Mouse (Mus musculus) limb, embryonic 10.5 days (tissue): ENCODE data around the gene Tmem51. TPM values are rescaled to one million over a fixed set of nuclear protein-coding genes. Genes with fewer than 3 reads are reported as not detected.

Source experiments
- DNase-seq: peaks from one replicate; pipeline ENCODE4 v3.0.0-alpha.2; 2017; ENCODE audit warnings: low spot score
- H3K27ac ChIP-seq: fragments of 300-500 bp; sonication (generic); 2 replicates; pipeline ENCODE4 v1.5.1; 2016; ENCODE audit warnings: mild to moderate bottlenecking
- H3K27me3 ChIP-seq: fragments of 300-500 bp; sonication (generic); 2 replicates; pipeline ENCODE4 v1.6.1; 2016; ENCODE audit warnings: low read depth, mild to moderate bottlenecking; ENCODE audit not compliant: poor library complexity, severe bottlenecking
- H3K36me3 ChIP-seq: fragments of 300-500 bp; sonication (generic); 2 replicates; pipeline ENCODE4 v1.6.1; 2016; ENCODE audit warnings: mild to moderate bottlenecking, moderate library complexity
- H3K4me1 ChIP-seq: fragments of 300-500 bp; sonication (generic); 2 replicates; pipeline ENCODE4 v1.6.1; 2016
- H3K4me3 ChIP-seq: fragments of 300-500 bp; sonication (generic); 2 replicates; pipeline ENCODE4 v1.5.1; 2016; ENCODE audit warnings: mild to moderate bottlenecking, moderate library complexity
- H3K9me3 ChIP-seq: fragments of 300-500 bp; sonication (generic); replicated peaks from 2 replicates; pipeline ENCODE4 v1.6.1; 2016; ENCODE audit warnings: mild to moderate bottlenecking
- WGBS: fragments of 180-500 bp; shearing (Covaris S2); methylation state at CpG from one replicate; pipeline ENCODE4 v1.1.7; 2016; 5-methylcytosine and 5-hydroxymethylcytosine counted together
- polyA plus RNA-seq: library from polyadenylated mRNA; unstranded; fragments of >200 nt; fragmentation: Nextera tagmentation; extraction: Ambion mirVana; gene quantifications from 2 replicates; pipeline ENCODE4 v1.2.1, GENCODE M21; 2016

Gene Tmem51
- polyA plus RNA-seq, 1 experiment from 2014 or later: 10.8 TPM

DNA sequence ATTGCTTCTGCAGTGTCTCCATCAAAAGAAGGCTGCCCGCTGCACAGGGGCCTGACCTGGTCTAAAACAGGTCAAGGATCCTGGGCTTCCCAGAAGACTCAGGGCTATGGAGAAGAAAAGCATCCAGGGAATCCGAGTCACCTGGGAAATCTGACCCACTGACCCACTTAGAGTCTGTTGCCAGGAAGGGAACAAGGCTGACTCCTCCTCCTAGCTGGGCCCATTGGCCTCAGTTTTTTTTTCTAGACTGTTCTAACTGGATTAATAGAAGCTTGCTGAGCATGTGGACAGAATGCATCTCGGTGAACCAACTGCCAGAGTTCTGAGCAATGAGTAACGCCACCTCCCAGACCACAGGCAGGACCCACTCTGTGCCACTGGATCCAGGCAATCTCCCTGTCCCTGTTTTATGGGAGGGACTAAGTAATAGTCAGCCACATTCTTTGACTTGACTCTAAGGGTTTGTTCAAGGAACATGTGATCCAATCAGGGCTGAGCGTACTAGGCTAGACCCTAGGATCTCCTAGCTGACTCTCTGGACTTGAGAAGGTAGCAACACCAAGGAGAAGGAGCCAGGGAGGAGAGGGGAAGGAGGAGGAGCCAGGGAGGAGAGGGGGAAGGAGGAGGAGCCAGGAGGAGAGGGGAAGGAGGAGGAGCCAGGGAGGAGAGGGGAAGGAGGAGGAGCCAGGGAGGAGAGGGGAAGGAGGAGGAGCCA, 90.6 kb downstream of the Tmem51 start:
- Histone ChIP-seq H3K27ac (no peak overlapping the region), H3K36me3 (no peaks in the 10 kb centered on the region), H3K9me3 (no peaks in the 10 kb centered on the region), H3K4me3 (no peak overlapping the region), H3K27me3 (no peaks in the 10 kb centered on the region), H3K4me1 (peaks cover 9% of the 10 kb centered on the region)
- 77% methylated on average over 5 of the region's 5 CpGs for WGBS
- no peak for DNase-seq

DNA sequence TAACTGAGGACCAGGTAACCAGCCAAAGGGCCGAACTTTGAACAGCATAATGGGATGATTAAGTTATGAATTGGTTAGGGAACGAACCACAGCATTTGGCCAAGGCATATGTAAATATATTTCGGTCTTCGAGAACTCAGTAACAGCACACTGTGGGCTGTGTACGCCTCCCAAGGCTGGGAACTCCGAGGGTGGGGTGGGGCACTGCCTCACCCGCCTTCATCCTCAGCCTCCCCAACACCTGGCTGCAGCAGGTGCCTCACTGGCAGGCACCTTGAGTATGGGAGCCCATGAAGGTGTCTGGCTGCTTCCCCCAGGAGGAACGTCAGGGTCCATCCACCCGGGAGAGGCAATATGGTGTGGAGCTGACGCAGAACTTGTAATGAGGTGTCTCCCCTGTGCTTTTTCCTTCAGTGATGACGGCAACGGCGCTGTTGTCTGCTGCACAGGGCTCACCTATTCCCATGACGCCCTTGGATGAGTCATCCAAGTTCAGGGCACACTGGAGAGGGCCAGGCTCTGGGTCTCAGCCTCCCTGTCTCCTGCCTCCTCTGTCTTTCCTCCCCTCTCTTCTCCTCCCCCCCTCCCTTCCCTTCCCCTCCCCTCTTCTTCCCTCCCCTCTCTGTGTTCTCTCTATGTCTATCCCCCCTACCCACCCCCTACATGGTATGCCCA, 91.4 kb downstream of the Tmem51 start:
- no peak overlapping the region for H3K4me3 ChIP-seq
- 85% methylated on average over 14 of the region's 14 CpGs for WGBS

DNA sequence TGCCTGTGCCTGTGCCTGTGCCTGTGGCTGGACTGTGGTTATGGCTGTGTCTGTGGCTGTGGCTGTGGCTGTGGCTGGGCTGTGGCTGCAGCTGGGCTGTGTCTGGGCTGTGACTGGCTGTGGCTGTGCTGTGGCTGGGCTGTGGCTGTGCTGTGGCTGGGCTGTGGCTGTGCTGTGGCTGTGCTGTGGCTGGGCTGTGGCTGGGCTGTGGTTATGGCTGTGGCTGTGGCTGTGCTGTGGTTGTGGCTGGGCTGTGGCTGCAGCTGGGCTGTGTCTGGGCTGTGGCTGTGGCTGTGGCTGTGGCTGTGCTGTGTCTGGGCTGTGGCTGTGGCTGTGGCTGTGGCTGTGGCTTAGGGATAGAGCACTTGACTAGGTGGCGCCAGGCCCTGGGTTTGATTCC, 95.9 kb downstream of the Tmem51 start:
- Histone ChIP-seq H3K27ac (no peak overlapping the region), H3K27me3 (no peaks in the 10 kb centered on the region), H3K4me1 (0 out of 2 replicates have a peak, but pooled peaks cover 2% of the 10 kb centered on the region), H3K36me3 (no peaks in the 10 kb centered on the region), H3K9me3 (no peaks in the 10 kb centered on the region), H3K4me3 (no peak overlapping the region)
- no peak for DNase-seq
- WGBS: 95% methylated on average over 1 of the region's 1 CpGs

More for the DNA sequence above, 91.4 kb downstream of the Tmem51 start:
- Histone ChIP-seq H3K9me3 (no peaks in the 10 kb centered on the region), H3K27ac (no peak overlapping the region), H3K27me3 (no peaks in the 10 kb centered on the region), H3K36me3 (no peaks in the 10 kb centered on the region), H3K4me1 (0 out of 2 replicates have a peak, but pooled peaks cover 4% of the 10 kb centered on the region)
- DNase-seq: no peak

DNA sequence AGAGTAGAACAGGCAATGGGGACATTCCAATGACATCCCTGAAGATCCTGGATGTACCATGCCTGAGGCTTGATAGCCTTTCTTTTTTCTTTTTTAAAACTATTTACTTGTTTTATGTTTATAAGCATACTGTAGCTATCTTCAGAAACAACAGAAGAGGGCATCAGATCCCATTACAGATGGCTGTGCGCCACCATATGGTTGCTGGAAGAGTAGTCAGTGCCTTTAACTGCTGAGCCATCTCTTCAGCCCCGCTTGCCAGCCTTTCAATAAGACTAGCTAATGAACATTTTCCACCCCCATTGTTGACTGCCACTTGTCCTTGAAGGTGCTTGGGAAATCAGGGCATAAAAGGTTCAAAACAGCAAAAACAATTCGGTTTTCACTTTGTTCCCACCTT, 100.4 kb downstream of the Tmem51 start:
- Histone ChIP-seq H3K36me3 (no peaks in the 10 kb centered on the region), H3K4me3 (no peak overlapping the region), H3K4me1 (no peaks in the 10 kb centered on the region), H3K27me3 (no peaks in the 10 kb centered on the region), H3K9me3 (no peaks in the 10 kb centered on the region), H3K27ac (no peak overlapping the region)
- 61% methylated on average over 3 of the region's 3 CpGs for WGBS
- no peak for DNase-seq

DNA sequence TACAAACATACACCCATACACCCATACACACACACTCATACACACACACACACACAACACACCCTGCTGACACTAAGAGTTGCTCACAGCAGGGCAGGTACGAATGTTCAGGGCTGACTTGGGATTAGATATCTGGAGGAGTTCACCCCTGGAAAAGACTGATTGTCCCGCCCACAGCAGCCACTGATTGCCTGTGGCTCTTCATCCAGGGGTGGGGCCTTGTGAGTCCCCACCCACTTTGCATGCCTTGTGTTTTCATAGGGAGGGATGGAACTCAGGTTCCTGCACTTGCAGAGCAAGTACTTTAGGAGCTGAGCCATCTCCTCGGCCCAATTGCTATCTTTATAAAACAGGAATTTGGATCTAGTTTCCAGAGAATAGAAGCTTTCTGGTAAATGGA, 102.6 kb downstream of the Tmem51 start:
- Histone ChIP-seq H3K27ac (no peak overlapping the region), H3K36me3 (no peaks in the 10 kb centered on the region), H3K27me3 (no peaks in the 10 kb centered on the region), H3K4me3 (no peak overlapping the region), H3K4me1 (0 out of 2 replicates have a peak, but pooled peaks cover 3% of the 10 kb centered on the region), H3K9me3 (no peaks in the 10 kb centered on the region)
- no peak for DNase-seq
- WGBS: 70% methylated on average over 3 of the region's 3 CpGs

Other genes starting within 250 kb of the Tmem51 start
- not detected in 2 replicates for gene Ctrc, start 237.9 kb downstream of the Tmem51 start, polyA plus RNA-seq
- gene Efhd2, start 209.4 kb downstream of the Tmem51 start, polyA plus RNA-seq: 33.7 and 35.1 TPM in 2 replicates
- gene Fhad1, start 69.2 kb downstream of the Tmem51 start, polyA plus RNA-seq: 0.19 and 0.24 TPM in 2 replicates
- gene Kazn, start 155.1 kb upstream of the Tmem51 start, polyA plus RNA-seq: 8.8 and 9.3 TPM in 2 replicates